Mouse (Mus musculus): Measurements from ENCODE around the gene Mroh2b.

DNA sequence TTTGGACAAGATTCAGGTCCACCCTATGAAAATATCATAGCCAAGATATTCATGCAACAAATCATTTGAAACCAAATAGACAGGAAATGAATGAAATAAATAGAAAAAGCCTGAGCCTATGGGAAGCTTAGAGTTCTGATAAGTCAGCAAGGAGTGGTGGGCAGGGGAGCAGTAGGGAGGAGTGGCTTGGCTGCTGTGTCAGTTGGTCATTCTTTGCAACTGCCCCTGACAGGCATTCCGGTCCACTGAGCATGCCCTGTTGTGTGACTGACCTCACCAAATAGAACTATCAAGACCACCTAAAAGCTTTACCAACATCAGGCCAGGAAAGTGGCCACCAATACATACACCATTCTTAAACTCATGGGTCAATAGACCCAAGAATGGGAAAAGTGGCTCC lies at the start of gene Mroh2b:
- TF ChIP-seq GATA1 (IDR thresholded peaks at IDR 0.05; ENCODE audit: borderline replicate concordance, low read length) (no peak), CTCF (IDR thresholded peaks at IDR 0.05; ENCODE audit: low read depth, low read length) (no peak), POLR2AphosphoS5 (IDR thresholded peaks at IDR 0.05; ENCODE audit: insufficient replicate concordance, low read depth, low read length) (no peak)

All from G1E (cell line).